Mouse (Mus musculus): ENCODE results near the gene Zkscan7. TPM values are rescaled to one million over a fixed set of nuclear protein-coding genes. Genes with fewer than 3 reads are reported as not detected.
"Not testable (repeated sequence)": the region's sequence is repeated elsewhere in the genome, so short reads cannot be mapped to it uniquely, and the experiment has no call there.

The Zkscan7 gene
- total RNA-seq (2021), result 1 to 10 TPM; 5.6 to 6.0 TPM
- long read RNA-seq, experiment 1, partial matches to known transcripts, result 0 of 2 reads
- long read RNA-seq, experiment 1, other reads (novel, unspliced or antisense), result 2 of 2 reads
- long read RNA-seq, experiment 2, result 0 reads

GRCm38 (mm10) chr9:122885385-122885784 is at the start of gene Zkscan7:
Gene Zkscan7 (plus strand): TSS chr9:122885685.
- DNase-seq (ENCODE audit: low spot score in 2 of 2), result no peak

- no peak for DNase-seq (ENCODE audit: low spot score in 2 of 2)
Measured at GRCm38 (mm10) chr9:122836126-122836525, 49.4 kb upstream of the Zkscan7 start.

- peak in 1 of 2 experiments; percentile 56 for DNase-seq (ENCODE audit: low spot score in 2 of 2)
Measured at GRCm38 (mm10) chr9:122836790-122837189, 48.7 kb upstream of the Zkscan7 start.

- DNase-seq (ENCODE audit: low spot score in 2 of 2), result no peak
Measured at GRCm38 (mm10) chr9:122837216-122837615, 48.3 kb upstream of the Zkscan7 start.

- DNase-seq (ENCODE audit: low spot score in 2 of 2), result peak; percentile 23 to 34
Measured at GRCm38 (mm10) chr9:122837680-122838079, 47.8 kb upstream of the Zkscan7 start.

- no peak for DNase-seq (ENCODE audit: low spot score in 2 of 2)
Measured at GRCm38 (mm10) chr9:122843760-122844159, 41.7 kb upstream of the Zkscan7 start, which contains the start of gene Gm35549. Gene Gm35549 (minus strand): TSS chr9:122844035.

- no peak for DNase-seq (ENCODE audit: low spot score in 2 of 2)
Measured at GRCm38 (mm10) chr9:122845621-122846020, 39.9 kb upstream of the Zkscan7 start.

GRCm38 (mm10) chr9:122846156-122846555 is 39.3 kb upstream of the Zkscan7 start:
- peak in 1 of 2 experiments; percentile 15 for DNase-seq (ENCODE audit: low spot score in 2 of 2)

GRCm38 (mm10) chr9:122847811-122848311 is 37.6 kb upstream of the Zkscan7 start:
- DNase-seq (ENCODE audit: low spot score in 2 of 2), result not testable (repeated sequence)

GRCm38 (mm10) chr9:122854526-122854925 is 31.0 kb upstream of the Zkscan7 start:
- no peak for DNase-seq (ENCODE audit: low spot score in 2 of 2)

- not testable (repeated sequence) for DNase-seq (ENCODE audit: low spot score in 2 of 2)
Measured at GRCm38 (mm10) chr9:122855141-122855540, 30.3 kb upstream of the Zkscan7 start.

- DNase-seq (ENCODE audit: low spot score in 2 of 2), result no peak
Measured at GRCm38 (mm10) chr9:122855617-122856016, 29.9 kb upstream of the Zkscan7 start.

GRCm38 (mm10) chr9:122856716-122857115 is 28.8 kb upstream of the Zkscan7 start:
- DNase-seq (ENCODE audit: low spot score in 2 of 2), result no peak

GRCm38 (mm10) chr9:122860752-122861151 is 24.7 kb upstream of the Zkscan7 start:
- DNase-seq (ENCODE audit: low spot score in 2 of 2), result no peak

GRCm38 (mm10) chr9:122863731-122864130 is 21.8 kb upstream of the Zkscan7 start:
- DNase-seq (ENCODE audit: low spot score in 2 of 2), result no peak

GRCm38 (mm10) chr9:122864848-122865247 is 20.6 kb upstream of the Zkscan7 start:
- DNase-seq (ENCODE audit: low spot score in 2 of 2), result no peak

GRCm38 (mm10) chr9:122865697-122866166 is 19.8 kb upstream of the Zkscan7 start, which contains the start of gene Zfp445:
Gene Zfp445 (minus strand): TSS chr9:122866006.
- peak; percentile 41 to 80 for DNase-seq (ENCODE audit: low spot score in 2 of 2)

GRCm38 (mm10) chr9:122866192-122866591 is 19.3 kb upstream of the Zkscan7 start:
- no peak for DNase-seq (ENCODE audit: low spot score in 2 of 2)

GRCm38 (mm10) chr9:122872595-122872994 is 12.9 kb upstream of the Zkscan7 start:
- no peak for DNase-seq (ENCODE audit: low spot score in 2 of 2)

- DNase-seq (ENCODE audit: low spot score in 2 of 2), result no peak
Measured at GRCm38 (mm10) chr9:122874653-122875052, 10.8 kb upstream of the Zkscan7 start.

GRCm38 (mm10) chr9:122875145-122875544 is 10.3 kb upstream of the Zkscan7 start:
- no peak for DNase-seq (ENCODE audit: low spot score in 2 of 2)

- peak; percentile 40 to 50 for DNase-seq (ENCODE audit: low spot score in 2 of 2)
Measured at GRCm38 (mm10) chr9:122886372-122887179, 1.1 kb downstream of the Zkscan7 start.
